Mouse (Mus musculus) megakaryocyte-erythroid progenitor cell, adult 5 weeks (primary cell): ENCODE data around the gene Aldh1a2. TPM values are rescaled to one million over a fixed set of nuclear protein-coding genes. Genes with fewer than 3 reads are reported as not detected.

Source experiments
- polyA plus RNA-seq: library from polyadenylated mRNA; stranded (reverse); fragments of >175 nt; gene quantifications from 2 replicates; pipeline ENCODE4 v1.2.3, GENCODE M21; 2012

Aldh1a2 gene
- polyA plus RNA-seq = 0.03 TPM in 1 of 2 replicates, not detected in the other

DNA sequence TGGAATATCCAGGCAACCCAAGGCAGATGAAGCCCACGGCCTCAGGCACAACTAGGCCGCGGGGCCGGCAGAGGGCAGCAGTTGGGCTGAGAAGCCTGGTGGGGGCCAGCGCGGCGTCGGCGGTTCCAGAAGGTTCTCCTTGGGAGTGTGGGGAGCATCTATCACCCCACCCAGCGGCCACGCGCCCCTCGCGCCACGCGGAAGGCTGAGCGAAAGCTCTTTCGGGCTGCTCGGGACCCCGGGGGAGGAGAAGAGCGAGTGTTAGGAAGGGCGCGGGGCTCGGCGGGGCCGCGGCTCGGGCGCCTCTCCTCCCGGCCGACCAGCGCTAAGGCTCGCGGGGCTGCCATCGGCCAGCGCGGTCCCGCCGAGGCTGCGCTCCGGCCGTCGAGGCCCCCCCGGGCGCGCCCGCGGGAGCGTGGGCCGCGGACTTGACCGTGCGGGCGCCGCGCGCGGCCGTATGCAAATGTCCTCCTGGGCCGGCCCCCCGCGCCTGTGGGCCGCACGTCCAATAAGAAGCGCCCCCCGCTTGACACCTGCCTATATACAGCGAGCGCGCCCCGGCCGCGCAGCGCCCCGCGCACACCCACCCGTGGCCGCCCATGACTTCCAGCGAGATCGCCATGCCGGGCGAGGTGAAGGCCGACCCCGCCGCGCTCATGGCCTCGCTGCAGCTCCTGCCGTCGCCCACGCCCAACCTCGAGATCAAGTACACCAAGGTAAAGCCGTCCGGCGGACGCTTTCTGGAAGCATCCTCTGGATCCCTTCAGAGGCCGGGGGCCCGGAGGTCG lies at the start of gene Aldh1a2:
Aldh1a2 (plus strand) TSS at position 542 of the 788 bp plus-strand sequence.

DNA sequence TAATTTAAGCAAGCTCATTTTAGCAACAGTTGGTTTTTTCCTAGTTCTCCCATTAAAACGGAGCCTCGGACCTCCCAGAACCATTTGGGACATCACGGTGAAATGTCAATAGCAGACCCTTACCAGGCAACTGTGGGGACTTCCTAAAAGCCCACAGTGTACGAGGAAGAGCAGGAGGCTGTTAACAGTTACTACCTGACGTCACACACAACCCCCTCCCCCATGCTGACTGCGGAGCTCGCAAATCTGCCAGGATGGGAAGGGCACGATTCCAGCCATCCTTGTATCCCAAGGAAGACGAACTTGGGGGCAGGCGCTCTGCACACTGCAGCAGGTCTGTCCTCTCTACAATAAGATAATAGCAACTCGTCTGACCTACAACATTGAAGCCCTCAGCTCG lies 47.1 kb upstream of the Aldh1a2 start, which contains the start of gene Aqp9:
Aqp9 (minus strand) TSS at position 172 of the 400 bp plus-strand sequence.

Other genes with a start within 250 kb of the Aldh1a2 start
- gene Aqp9, start 47.1 kb upstream of the Aldh1a2 start, polyA plus RNA-seq = 0.79 and 0.82 TPM in 2 replicates